Mouse (Mus musculus): ENCODE measurements around the gene Smarcb1. TPM values are rescaled to one million over a fixed set of nuclear protein-coding genes. Genes with fewer than 3 reads are reported as not detected.
A peak's percentile ranks its signal among the peaks of the same experiment; 100 is the strongest.
"Not testable (repeated sequence)": the region's sequence is repeated elsewhere in the genome, so short reads cannot be mapped to it uniquely, and the experiment has no call there.

Gene Smarcb1
- polyA plus RNA-seq, 1 experiment from 2014 or later, result 298 TPM

- peaks cover 18% of the 10 kb centered on the region for H3K4me1 ChIP-seq
- H3K27me3 ChIP-seq, result no peaks in the 10 kb centered on the region; the same call in 1 of the 2 replicates
- 13% methylated on average over 20 of the region's 20 CpGs for WGBS
- H3K9me3 ChIP-seq (replicated peaks), result no peaks in the 10 kb centered on the region
- no peak overlapping the region for H3K4me3 ChIP-seq
- peak; percentile 29; the same call in 1 of the 2 replicates for ATAC-seq (ENCODE audit: low FRiP score)
- H3K4me2 ChIP-seq (replicated peaks), result peak overlapping the region; percentile 27
- H3K9ac ChIP-seq, result no peak overlapping the region
- no peaks in the 10 kb centered on the region for H3K36me3 ChIP-seq
- H3K27ac ChIP-seq, result peak overlapping the region; percentile 76
Measured at GRCm38 (mm10) chr10:75881578-75882432, 39.6 kb downstream of the Smarcb1 start.

- H3K4me1 ChIP-seq, result peaks cover 18% of the 10 kb centered on the region
- H3K4me2 ChIP-seq (replicated peaks), result no peak overlapping the region
- WGBS, result 60% methylated on average over 6 of the region's 6 CpGs
- no peaks in the 10 kb centered on the region for H3K36me3 ChIP-seq
- ATAC-seq (ENCODE audit: low FRiP score), result no peak
- H3K9me3 ChIP-seq (replicated peaks), result no peaks in the 10 kb centered on the region
- peak overlapping the region; percentile 76 for H3K27ac ChIP-seq
- H3K27me3 ChIP-seq, result no peaks in the 10 kb centered on the region; the same call in 1 of the 2 replicates
- H3K4me3 ChIP-seq, result no peak overlapping the region
- no peak overlapping the region for H3K9ac ChIP-seq
Measured at GRCm38 (mm10) chr10:75880771-75881577, 40.4 kb downstream of the Smarcb1 start.

GRCm38 (mm10) chr10:75880351-75880750 lies 41.1 kb downstream of the Smarcb1 start:
- no peak overlapping the region for H3K27ac ChIP-seq
- H3K4me3 ChIP-seq, result no peak overlapping the region
- no peaks in the 10 kb centered on the region; the same call in 1 of the 2 replicates for H3K27me3 ChIP-seq
- H3K36me3 ChIP-seq, result no peaks in the 10 kb centered on the region
- H3K9ac ChIP-seq, result no peak overlapping the region
- no peak overlapping the region for H3K4me2 ChIP-seq (replicated peaks)
- 93% methylated on average over 10 of the region's 10 CpGs for WGBS
- no peak for ATAC-seq (ENCODE audit: low FRiP score)
- peaks cover 18% of the 10 kb centered on the region for H3K4me1 ChIP-seq
- no peaks in the 10 kb centered on the region for H3K9me3 ChIP-seq (replicated peaks)

GRCm38 (mm10) chr10:75878836-75879235 lies 42.6 kb downstream of the Smarcb1 start:
- Histone ChIP-seq H3K9ac (no peak overlapping the region), H3K9me3 (replicated peaks) (no peaks in the 10 kb centered on the region), H3K36me3 (no peaks in the 10 kb centered on the region), H3K27me3 (no peaks in the 10 kb centered on the region; the same call in 1 of the 2 replicates), H3K4me3 (no peak overlapping the region), H3K27ac (no peak overlapping the region), H3K4me1 (peaks cover 22% of the 10 kb centered on the region), H3K4me2 (replicated peaks) (no peak overlapping the region)
- WGBS, result 87% methylated on average over 3 of the region's 3 CpGs
- no peak for ATAC-seq (ENCODE audit: low FRiP score)

- Histone ChIP-seq H3K4me2 (replicated peaks) (peak overlapping the region; percentile 56), H3K4me3 (peak overlapping the region; percentile 31), H3K36me3 (no peaks in the 10 kb centered on the region), H3K27me3 (no peaks in the 10 kb centered on the region), H3K9ac (peak overlapping the region; percentile 57), H3K27ac (peak overlapping the region; percentile 89), H3K4me1 (peaks cover 15% of the 10 kb centered on the region), H3K9me3 (replicated peaks) (no peaks in the 10 kb centered on the region)
- no peak for ATAC-seq (ENCODE audit: low FRiP score)
- 16% methylated on average over 10 of the region's 10 CpGs for WGBS
Measured at GRCm38 (mm10) chr10:75873543-75874170, 47.8 kb downstream of the Smarcb1 start.

- Histone ChIP-seq H3K27me3 (no peaks in the 10 kb centered on the region), H3K9ac (peak overlapping the region; percentile 57), H3K27ac (peak overlapping the region; percentile 89), H3K36me3 (no peaks in the 10 kb centered on the region), H3K9me3 (replicated peaks) (no peaks in the 10 kb centered on the region), H3K4me1 (peaks cover 15% of the 10 kb centered on the region), H3K4me2 (replicated peaks) (peak overlapping the region; percentile 56), H3K4me3 (peak overlapping the region; percentile 31)
- 1% methylated on average over 11 of the region's 11 CpGs for WGBS
- ATAC-seq (ENCODE audit: low FRiP score), result peak; percentile 99
Measured at GRCm38 (mm10) chr10:75872915-75873542, 48.4 kb downstream of the Smarcb1 start.

- H3K9ac ChIP-seq, result peak overlapping the region; percentile 53
Measured at GRCm38 (mm10) chr10:75872025-75872914, 49.1 kb downstream of the Smarcb1 start.

GRCm38 (mm10) chr10:75861587-75861986 lies 59.8 kb downstream of the Smarcb1 start:
- Histone ChIP-seq H3K4me2 (replicated peaks) (no peak overlapping the region), H3K27me3 (no peaks in the 10 kb centered on the region), H3K9ac (no peak overlapping the region), H3K9me3 (replicated peaks) (no peaks in the 10 kb centered on the region), H3K36me3 (peaks cover 18% of the 10 kb centered on the region), H3K27ac (0 out of 2 replicates have a peak overlapping the region, but pooled peaks have one; percentile 4), H3K4me1 (peaks cover 34% of the 10 kb centered on the region), H3K4me3 (no peak overlapping the region)
- ATAC-seq (ENCODE audit: low FRiP score), result no peak
- 57% methylated on average over 5 of the region's 5 CpGs for WGBS

More at GRCm38 (mm10) chr10:75872025-75872914, 49.1 kb downstream of the Smarcb1 start:
- Histone ChIP-seq H3K36me3 (no peaks in the 10 kb centered on the region), H3K4me1 (peaks cover 15% of the 10 kb centered on the region), H3K9me3 (replicated peaks) (no peaks in the 10 kb centered on the region), H3K27ac (peak overlapping the region; percentile 89), H3K27me3 (no peaks in the 10 kb centered on the region), H3K4me3 (peak overlapping the region; percentile 31), H3K4me2 (replicated peaks) (peak overlapping the region; percentile 56)
- WGBS, result 35% methylated on average over 10 of the region's 10 CpGs
- peak; percentile 57 for ATAC-seq (ENCODE audit: low FRiP score)

GRCm38 (mm10) chr10:75860746-75861145 lies 60.7 kb downstream of the Smarcb1 start:
- Histone ChIP-seq H3K4me2 (replicated peaks) (peak overlapping the region; percentile 67), H3K27ac (peak overlapping the region; percentile 95), H3K9me3 (replicated peaks) (no peaks in the 10 kb centered on the region), H3K4me1 (peaks cover 34% of the 10 kb centered on the region), H3K4me3 (no peak overlapping the region), H3K27me3 (no peaks in the 10 kb centered on the region), H3K9ac (no peak overlapping the region), H3K36me3 (peaks cover 21% of the 10 kb centered on the region)
- no peak; the same call in 1 of the 2 replicates for ATAC-seq (ENCODE audit: low FRiP score)
- WGBS, result 21% methylated on average over 7 of the region's 7 CpGs

- peak within 1 kb of the TSS; percentile 95 for H3K27ac ChIP-seq
- peaks cover 21% of the 10 kb centered on the region for H3K36me3 ChIP-seq
- H3K4me3 ChIP-seq, result peak within 1 kb of the TSS; percentile 67
- H3K9ac ChIP-seq, result peak within 1 kb of the TSS; percentile 76
- peaks cover 34% of the 10 kb centered on the region for H3K4me1 ChIP-seq
- WGBS, result under 1% methylated on average over 44 of the region's 46 CpGs
- not testable (repeated sequence) for H3K9me3 ChIP-seq (replicated peaks); H3K27me3 ChIP-seq
- peak within 1 kb of the TSS; percentile 67 for H3K4me2 ChIP-seq (replicated peaks)
- peak; percentile 95 for ATAC-seq (ENCODE audit: low FRiP score)
Measured at GRCm38 (mm10) chr10:75859786-75860470, 61.5 kb downstream of the Smarcb1 start, which contains the start of gene Mif. Mif (minus strand) TSS chr10:75860240.
